Mouse (Mus musculus) right cerebral cortex, postnatal 36 days (tissue): ENCODE results near the gene Gnat1.

Source experiments
- DNase-seq, 2 experiments: peaks; one replicate each; pipeline ENCODE4 v3.0.0; 2022; ENCODE audit warnings: low spot score in 2 of 2, mixed read lengths in 1 of 2

Gene Gnat1

GRCm38 (mm10) chr9:107679501-107679900 is at the start of gene Gnat1:
Gene Gnat1 (minus strand): TSS chr9:107679712.
- no peak for DNase-seq

- DNase-seq, result no peak
Observed at GRCm38 (mm10) chr9:107728919-107729670, 49.6 kb upstream of the Gnat1 start.

- no peak for DNase-seq
Observed at GRCm38 (mm10) chr9:107727041-107727440, 47.5 kb upstream of the Gnat1 start.

GRCm38 (mm10) chr9:107724796-107725195 is 45.3 kb upstream of the Gnat1 start:
- no peak for DNase-seq

GRCm38 (mm10) chr9:107723794-107724531 is 44.5 kb upstream of the Gnat1 start:
- no peak for DNase-seq

- DNase-seq, result no peak
Observed at GRCm38 (mm10) chr9:107723292-107723691, 43.8 kb upstream of the Gnat1 start.

- DNase-seq, result no peak
Observed at GRCm38 (mm10) chr9:107718781-107719540, 39.4 kb upstream of the Gnat1 start.

- DNase-seq, result no peak
Observed at GRCm38 (mm10) chr9:107716951-107717350, 37.4 kb upstream of the Gnat1 start.

GRCm38 (mm10) chr9:107715632-107716031 is 36.1 kb upstream of the Gnat1 start:
- no peak for DNase-seq

GRCm38 (mm10) chr9:107714221-107714952 is 34.9 kb upstream of the Gnat1 start:
- no peak for DNase-seq

- DNase-seq, result peak; percentile 44 to 49
Observed at GRCm38 (mm10) chr9:107709697-107710483, 30.4 kb upstream of the Gnat1 start, which contains the start of gene Sema3f. Gene Sema3f (minus strand): TSS chr9:107710475.

GRCm38 (mm10) chr9:107709096-107709696 is 29.7 kb upstream of the Gnat1 start:
- no peak for DNase-seq

GRCm38 (mm10) chr9:107708439-107709095 is 29.1 kb upstream of the Gnat1 start:
- no peak for DNase-seq

GRCm38 (mm10) chr9:107707701-107708438 is 28.4 kb upstream of the Gnat1 start:
- no peak for DNase-seq

GRCm38 (mm10) chr9:107706781-107707211 is 27.3 kb upstream of the Gnat1 start:
- no peak for DNase-seq

GRCm38 (mm10) chr9:107703337-107704122 is 24.0 kb upstream of the Gnat1 start:
- no peak for DNase-seq

- no peak for DNase-seq
Observed at GRCm38 (mm10) chr9:107702606-107703185, 23.2 kb upstream of the Gnat1 start.

- DNase-seq, result peak; percentile 68 to 70
Observed at GRCm38 (mm10) chr9:107701594-107701993, 22.1 kb upstream of the Gnat1 start.
